Mouse (Mus musculus) Muller cell, postnatal 12 days (primary cell): ENCODE results near the gene Rbpms2.
"Not testable (repeated sequence)": the region's sequence is repeated elsewhere in the genome, so short reads cannot be mapped to it uniquely, and the experiment has no call there.

ENCODE experiments used
- DNase-seq: peaks from one replicate; pipeline ENCODE4 v3.0.0-alpha.2; 2015; ENCODE audit errors: inconsistent ontology term

The Rbpms2 gene

DNA sequence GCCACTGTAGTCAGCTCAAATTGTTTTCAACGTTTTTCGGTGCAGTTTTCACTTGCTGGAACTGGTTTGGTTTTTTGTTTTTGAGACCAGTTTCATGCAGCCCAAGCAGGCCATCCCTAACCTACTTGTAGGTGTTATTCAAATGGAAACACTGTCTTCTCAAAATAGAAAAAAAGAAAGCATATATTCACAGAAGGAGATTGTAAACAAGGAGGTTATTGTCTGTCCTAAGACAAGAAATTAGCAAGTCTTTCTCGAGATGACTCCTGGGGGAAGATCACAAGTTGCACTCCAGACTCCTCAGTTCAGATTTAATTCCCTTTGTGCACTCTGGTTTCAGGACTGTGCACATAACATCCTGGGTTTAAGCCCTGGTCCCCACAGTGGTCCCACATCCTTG lies 10.1 kb upstream of the Rbpms2 start:
- DNase-seq = no peak

DNA sequence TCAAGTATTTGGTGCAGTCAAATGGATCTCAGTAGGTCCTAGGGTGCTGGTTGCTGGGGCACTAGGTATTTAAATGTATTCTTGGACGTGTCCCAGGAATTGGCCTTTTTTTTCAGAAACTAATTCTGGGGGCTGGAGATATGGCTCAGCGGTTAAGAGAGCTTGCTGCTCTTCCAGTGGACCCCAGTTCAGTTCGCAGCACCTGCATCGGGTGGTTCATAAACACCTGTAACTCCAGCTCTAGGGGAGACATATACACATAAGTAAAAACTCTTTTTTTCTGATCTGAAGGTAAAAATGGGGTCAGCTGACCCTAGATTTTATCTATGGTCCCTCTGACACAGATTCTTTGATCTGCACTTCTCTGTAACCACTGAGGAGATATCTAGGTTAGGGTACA lies 8.3 kb upstream of the Rbpms2 start:
- DNase-seq = no peak

DNA sequence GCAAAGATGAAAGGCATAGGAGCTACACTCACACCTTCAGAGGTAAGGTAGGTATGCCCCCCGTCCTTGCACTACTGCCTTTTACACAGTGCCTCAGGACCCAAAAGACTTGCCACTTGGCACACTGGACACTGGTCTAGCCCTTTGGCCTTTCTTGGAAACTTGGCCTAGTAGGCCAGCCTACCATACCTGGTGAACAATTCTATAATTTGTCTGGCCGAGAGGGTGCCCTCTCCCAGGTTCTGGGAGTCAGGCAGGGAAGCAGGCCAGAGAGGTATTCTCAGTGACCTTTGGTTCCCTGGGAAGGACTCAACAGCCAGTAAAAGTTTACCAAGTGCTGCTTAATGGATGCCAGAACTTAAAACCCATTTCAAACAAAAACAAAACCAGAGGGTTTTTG lies 7.8 kb upstream of the Rbpms2 start:
- no peak for DNase-seq

DNA sequence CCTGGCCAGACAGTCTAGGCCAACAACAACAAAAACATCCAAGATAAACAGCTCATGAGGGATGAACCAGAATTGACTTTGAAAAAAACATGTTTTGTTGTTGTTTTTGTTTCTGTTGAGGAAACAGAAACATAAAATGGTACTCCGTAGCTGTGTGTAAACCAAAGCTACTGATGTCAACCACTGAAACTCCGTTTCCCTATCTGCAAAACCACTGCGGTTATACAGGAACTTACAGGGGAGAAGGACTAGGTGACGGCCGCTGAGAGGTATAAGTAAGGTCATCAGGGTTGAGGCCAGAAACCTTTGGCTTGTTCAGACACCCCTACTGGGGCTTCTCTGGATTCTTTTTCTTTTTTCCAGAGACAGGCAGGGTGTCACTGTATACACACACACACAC lies 6.6 kb upstream of the Rbpms2 start:
- no peak for DNase-seq

DNA sequence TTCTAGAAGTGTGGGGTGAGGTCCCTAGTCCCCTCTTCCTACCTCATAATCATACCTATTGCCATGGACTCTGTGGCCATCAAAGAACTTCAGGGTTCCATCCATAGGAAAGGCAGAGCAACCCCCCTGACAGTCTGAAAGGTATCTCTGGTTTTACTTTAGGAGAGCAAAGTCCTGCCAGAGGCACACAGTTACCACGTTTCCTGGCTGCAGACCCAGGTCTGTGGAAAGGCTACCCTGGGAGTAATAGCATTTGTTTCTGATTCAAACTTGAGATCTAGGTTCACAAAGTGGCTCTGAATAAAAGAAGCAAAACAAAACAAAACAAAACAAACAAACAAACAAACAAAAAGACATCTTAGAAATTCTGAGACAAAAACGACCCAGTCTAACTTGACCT lies 5.2 kb upstream of the Rbpms2 start:
- DNase-seq = no peak

DNA sequence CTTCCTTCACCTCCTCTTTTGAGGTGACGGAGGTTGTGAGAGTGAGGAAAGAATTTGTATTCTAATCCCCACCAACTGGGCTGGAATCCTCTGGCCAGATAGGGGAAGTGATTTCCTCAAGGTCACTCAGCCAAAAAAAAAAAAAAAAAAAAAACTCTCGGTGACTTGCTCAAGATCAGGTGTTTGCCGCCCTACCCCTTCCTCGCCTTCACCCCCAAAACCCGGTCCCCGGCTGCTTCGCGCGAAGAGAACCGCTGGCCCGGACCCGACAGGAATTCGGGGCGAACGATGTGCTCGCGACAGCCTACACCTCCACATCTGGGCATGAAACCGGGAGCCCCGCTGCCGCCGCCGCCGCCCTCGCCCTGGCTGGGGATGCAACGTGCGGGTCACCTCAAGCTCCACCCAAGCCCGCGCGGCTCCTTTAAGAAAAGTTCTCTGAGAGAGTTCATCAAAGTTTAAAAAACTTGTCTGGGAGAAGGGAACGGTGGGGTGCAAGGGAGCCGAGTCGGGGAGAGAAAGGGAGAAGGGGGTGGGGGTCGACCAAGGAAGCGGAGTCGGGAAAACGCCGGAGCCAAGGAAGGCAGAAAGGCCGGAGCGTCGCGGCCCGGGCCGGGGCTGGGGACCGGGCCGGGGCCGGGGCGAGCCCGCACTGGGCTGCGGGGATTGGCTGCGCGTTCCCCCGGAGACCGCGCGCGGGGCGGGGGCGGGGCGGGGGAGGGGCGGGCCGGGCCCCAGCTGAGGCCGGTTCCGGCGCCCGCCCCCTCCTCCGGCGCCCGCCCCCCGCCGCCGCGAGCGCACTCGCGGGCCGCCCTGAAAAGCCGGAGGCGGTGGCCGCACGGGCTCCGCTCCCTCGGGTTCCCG lies 551 bp downstream of the Rbpms2 start:
- peak; percentile 72 for DNase-seq

- peak; percentile 81 for DNase-seq
These were observed 1.3 kb downstream of the Rbpms2 start for GRCm38 (mm10) chr9:65630631-65631353.

DNA sequence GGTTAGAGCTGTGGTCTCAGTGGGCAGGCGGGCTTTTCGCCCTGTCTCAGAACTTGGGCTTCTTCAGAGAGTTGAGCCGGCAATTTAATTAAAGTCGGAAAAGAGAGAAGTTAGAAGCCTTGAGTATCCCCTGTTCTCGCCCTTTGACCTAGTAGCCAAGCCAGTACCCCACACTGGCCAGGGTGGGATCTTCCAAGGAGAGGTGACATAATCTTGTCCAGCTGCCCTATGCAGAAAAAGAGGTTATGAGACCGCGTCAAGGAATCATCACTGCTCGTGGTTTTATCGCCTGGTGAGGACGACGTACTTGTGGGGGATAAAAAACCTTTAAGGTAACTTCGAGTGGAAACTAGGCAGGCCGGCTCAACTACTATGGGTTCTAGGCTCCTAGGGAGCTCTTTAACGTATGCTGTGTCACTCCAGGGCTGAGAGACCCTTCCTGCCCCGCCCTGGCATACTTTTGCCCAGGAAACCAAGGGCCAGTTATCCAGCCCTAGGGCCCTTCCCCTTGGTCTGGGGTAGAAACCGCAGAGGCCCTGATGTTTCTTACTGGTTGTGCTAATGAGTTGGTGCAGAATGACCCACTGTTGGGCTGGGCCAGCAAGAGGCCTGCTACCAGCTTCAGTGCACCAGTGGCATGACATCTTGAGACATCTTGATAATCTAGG lies 2.0 kb downstream of the Rbpms2 start:
- DNase-seq = peak; percentile 5

- peak; percentile 9 for DNase-seq
These were observed 6.3 kb downstream of the Rbpms2 start for GRCm38 (mm10) chr9:65635766-65636165.

- peak; percentile 24 for DNase-seq
These were observed 7.5 kb downstream of the Rbpms2 start for GRCm38 (mm10) chr9:65636926-65637325.

- no peak for DNase-seq
These were observed 9.6 kb downstream of the Rbpms2 start for GRCm38 (mm10) chr9:65639065-65639464.

GRCm38 (mm10) chr9:65640838-65641410 lies 11.5 kb downstream of the Rbpms2 start:
- peak; percentile 16 for DNase-seq

- DNase-seq = no peak
These were observed 12.1 kb downstream of the Rbpms2 start for GRCm38 (mm10) chr9:65641446-65642052.

- DNase-seq = no peak
These were observed 13.1 kb downstream of the Rbpms2 start for GRCm38 (mm10) chr9:65642546-65642945.

- DNase-seq = no peak
These were observed 15.5 kb downstream of the Rbpms2 start for GRCm38 (mm10) chr9:65644960-65645359.

- no peak for DNase-seq
These were observed 16.5 kb downstream of the Rbpms2 start for GRCm38 (mm10) chr9:65645984-65646383.

- no peak for DNase-seq
These were observed 17.3 kb downstream of the Rbpms2 start for GRCm38 (mm10) chr9:65646782-65647181.

- no peak for DNase-seq
These were observed 19.3 kb downstream of the Rbpms2 start for GRCm38 (mm10) chr9:65648730-65649129.

GRCm38 (mm10) chr9:65649997-65650396 lies 20.5 kb downstream of the Rbpms2 start:
- no peak for DNase-seq

GRCm38 (mm10) chr9:65651957-65652356 lies 22.5 kb downstream of the Rbpms2 start:
- DNase-seq = not testable (repeated sequence)

DNA sequence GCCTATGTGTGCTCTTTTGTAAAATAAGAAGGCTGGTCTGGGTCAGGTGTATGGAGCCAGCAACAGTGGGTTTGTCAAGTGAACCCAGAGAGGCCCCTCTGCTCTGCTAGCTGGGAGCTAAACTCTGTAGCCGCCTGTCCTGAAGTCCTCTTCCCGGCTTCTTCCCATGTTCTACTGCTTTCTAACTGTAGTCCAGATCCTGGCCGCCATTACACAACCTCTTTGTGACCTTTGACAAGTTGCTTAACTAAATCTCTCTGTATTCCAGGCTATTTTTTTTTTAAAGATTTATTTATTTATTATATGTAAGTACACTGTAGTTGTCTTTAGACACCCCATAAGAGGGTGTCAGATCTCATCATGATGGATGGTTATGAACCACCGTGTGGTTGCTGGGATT lies 24.3 kb downstream of the Rbpms2 start:
- no peak for DNase-seq
